ENCODE assay signal across 9 mouse cellular contexts in the genomic region with DNA sequence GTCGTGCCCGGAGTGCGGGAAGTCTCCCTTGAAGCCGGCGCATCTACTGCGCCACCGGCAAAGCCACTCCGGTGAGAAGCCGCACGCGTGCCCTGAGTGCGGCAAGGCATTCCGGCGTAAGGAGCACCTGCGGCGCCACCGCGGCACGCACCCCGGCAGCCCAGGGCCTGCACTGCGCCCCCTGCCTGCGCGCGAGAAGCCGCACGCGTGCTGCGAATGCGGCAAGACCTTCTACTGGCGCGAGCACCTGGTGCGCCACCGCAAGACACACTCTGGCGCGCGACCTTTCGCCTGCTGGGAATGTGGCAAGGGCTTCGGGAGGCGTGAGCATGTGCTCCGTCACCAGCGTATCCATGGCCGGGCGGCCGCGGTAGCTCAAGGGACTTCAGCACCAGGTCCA. TPM values are rescaled to one million over a fixed set of nuclear protein-coding genes. Genes with fewer than 3 reads are reported as not detected.
DNase-seq lines count a peak whose midpoint lies in the region; ATAC-seq and TF ChIP-seq lines count a peak whose summit lies in the region.
"Had no signal": no experiment of that assay in that cellular context is flagged by ENCODE, and none has a peak within 500 bp of the region (broad histone marks: within the 10 kb centered on the region; RNA-seq: fewer than 3 reads in every experiment).

No protein-coding gene starts in this region.

- 0 out of 2 replicates have a peak, but pooled peaks cover 3% of the 10 kb centered on the region for H3K4me1 ChIP-seq in hindbrain, embryonic 10.5 days (replicated peaks)
- H3K4me1 ChIP-seq in hindbrain, embryonic 14.5 days (replicated peaks; ENCODE audit: control insufficient read depth, insufficient read depth, low read length), result no peaks in the 10 kb centered on the region
- no peaks in the 10 kb centered on the region for H3K4me1 ChIP-seq in ES-E14 (ENCODE audit: control insufficient read depth in 2 of 2, insufficient read depth in 2 of 2, low read length in 2 of 2, poor library complexity in 1 of 2)
- no peaks in the 10 kb centered on the region; the same call in 1 of the 2 replicates for H3K4me1 ChIP-seq in kidney, embryonic 16.5 days (ENCODE audit: insufficient read depth, low read length)
- H3K4me1 ChIP-seq: limb, embryonic 15.5 days; midbrain, embryonic 13.5 days had no signal

- no peak overlapping the region for H3K9ac ChIP-seq in hindbrain, embryonic 14.5 days
- H3K9ac ChIP-seq in ES-E14 (ENCODE audit: insufficient read depth, low read depth, low read length, poor library complexity, severe bottlenecking), result peak overlapping the region; percentile 58
- no peak overlapping the region for H3K9ac ChIP-seq in kidney, embryonic 16.5 days (replicated peaks; ENCODE audit: low read length)
- H3K9ac ChIP-seq: limb, embryonic 15.5 days; midbrain, embryonic 13.5 days had no signal

- 43% methylated on average over 45 of the region's 45 CpGs for WGBS in hindbrain, embryonic 10.5 days
- WGBS in hindbrain, embryonic 14.5 days, result 46% methylated on average over 45 of the region's 45 CpGs
- 37% methylated on average over 44 of the region's 45 CpGs for WGBS in kidney, embryonic 16.5 days

- no peak overlapping the region for H3K4me3 ChIP-seq in hindbrain, embryonic 10.5 days
- H3K4me3 ChIP-seq in hindbrain, embryonic 14.5 days (replicated peaks; ENCODE audit: low read length), result no peak overlapping the region
- H3K4me3 ChIP-seq in ES-E14 (ENCODE audit: insufficient read depth in 1 of 2, low read depth in 1 of 2, low read length in 2 of 2, poor library complexity in 1 of 2, severe bottlenecking in 1 of 2), result peak overlapping the region; percentile 57 to 58
- H3K4me3 ChIP-seq in kidney, embryonic 16.5 days (ENCODE audit: low read length), result no peak overlapping the region
- H3K4me3 ChIP-seq: limb, embryonic 15.5 days; midbrain, embryonic 13.5 days had no signal

- in situ Hi-C loops in ES-E14 (cut with MboI; ENCODE audit: low sequenced_read_pairs in 2 of 2, unreplicated experiment in 2 of 2), result no loop called here

- peaks cover 9% of the 10 kb centered on the region; the same call in 1 of the 2 replicates for H3K9me3 ChIP-seq in hindbrain, embryonic 10.5 days
- no peaks in the 10 kb centered on the region for H3K9me3 ChIP-seq in hindbrain, embryonic 14.5 days (ENCODE audit: control insufficient read depth, low read length)
- no peaks in the 10 kb centered on the region for H3K9me3 ChIP-seq in ES-E14 (ENCODE audit: control insufficient read depth, insufficient read depth, low read depth, low read length)
- 0 out of 2 replicates have a peak, but pooled peaks cover 4% of the 10 kb centered on the region for H3K9me3 ChIP-seq in kidney, embryonic 16.5 days (ENCODE audit: low read length)
- H3K9me3 ChIP-seq: limb, embryonic 15.5 days; midbrain, embryonic 13.5 days had no signal

- DNase-seq in hindbrain, embryonic 10.5 days (ENCODE audit: low spot score), result peak; percentile 15
- no peak for DNase-seq in hindbrain, embryonic 14.5 days (ENCODE audit: low spot score)
- no peak for DNase-seq in ES-E14 (ENCODE audit: low read depth, low spot score)
- DNase-seq in brain, adult 2 months (ENCODE audit: low read depth, low spot score), result peak; percentile 40
- DNase-seq in adrenal gland, adult 8-10 months, result no peak
- no peak for DNase-seq in adrenal gland, adult (ENCODE audit: inconsistent age in 2 of 2, low spot score in 1 of 2)

- peaks cover 9% of the 10 kb centered on the region for H3K27me3 ChIP-seq in hindbrain, embryonic 10.5 days (ENCODE audit: insufficient read depth, poor library complexity, severe bottlenecking)
- no peaks in the 10 kb centered on the region for H3K27me3 ChIP-seq in hindbrain, embryonic 14.5 days (ENCODE audit: control insufficient read depth, insufficient read depth, low read length)
- no peaks in the 10 kb centered on the region for H3K27me3 ChIP-seq in kidney, embryonic 16.5 days (ENCODE audit: insufficient read depth, low read length)
- H3K27me3 ChIP-seq: midbrain, embryonic 13.5 days had no signal

- no peak for ATAC-seq in hindbrain, embryonic 14.5 days (ENCODE audit: low FRiP score)
- peak; percentile 25; the same call in 1 of the 2 replicates for ATAC-seq in kidney, embryonic 16.5 days (ENCODE audit: low FRiP score, low TSS enrichment)
- ATAC-seq: midbrain, embryonic 13.5 days had no signal

- H3K4me2 ChIP-seq in hindbrain, embryonic 14.5 days (replicated peaks), result no peak overlapping the region
- no peak overlapping the region for H3K4me2 ChIP-seq in kidney, embryonic 16.5 days (replicated peaks; ENCODE audit: low read depth, low read length)
- H3K4me2 ChIP-seq: limb, embryonic 15.5 days; midbrain, embryonic 13.5 days had no signal

- no peak overlapping the region for H3K27ac ChIP-seq in hindbrain, embryonic 10.5 days
- H3K27ac ChIP-seq in hindbrain, embryonic 14.5 days, result no peak overlapping the region
- no peak overlapping the region for H3K27ac ChIP-seq in ES-E14 (ENCODE audit: insufficient read depth, low read depth, low read length, poor library complexity, severe bottlenecking)
- H3K27ac ChIP-seq in kidney, embryonic 16.5 days (ENCODE audit: low read length), result no peak overlapping the region
- H3K27ac ChIP-seq: limb, embryonic 15.5 days; midbrain, embryonic 13.5 days had no signal

- peaks cover 61% of the 10 kb centered on the region for H3K36me3 ChIP-seq in hindbrain, embryonic 10.5 days
- peaks cover 56% of the 10 kb centered on the region for H3K36me3 ChIP-seq in hindbrain, embryonic 14.5 days (replicated peaks; ENCODE audit: control insufficient read depth, insufficient read depth)
- peaks cover 17% of the 10 kb centered on the region for H3K36me3 ChIP-seq in ES-E14 (ENCODE audit: control insufficient read depth, insufficient read depth, low read length, poor library complexity, severe bottlenecking)
- H3K36me3 ChIP-seq in kidney, embryonic 16.5 days (ENCODE audit: insufficient read depth, low read length), result peaks cover 50% of the 10 kb centered on the region

TF ChIP-seq in ES-E14, 5 proteins besides CTCF, POLR2A, EP300 and RAD21:
- TF ChIP-seq HCFC1 (IDR thresholded peaks at IDR 0.05; ENCODE audit: borderline replicate concordance, insufficient read depth, low read length), result peak; percentile 45; the same call in 1 of the 2 replicates
- TF ChIP-seq ZC3H11A (IDR thresholded peaks at IDR 0.05; ENCODE audit: borderline replicate concordance, low read depth, low read length), result no peak

RNA-seq across cellular contexts. Expression of gene Galp, which starts 7.3 kb away (rescaled TPM):
- polyA plus RNA-seq in hindbrain, embryonic 10.5 days (2016; fragmentation: Nextera tagmentation; extraction: Ambion mirVana), result not detected in 2 replicates
- polyA plus RNA-seq in hindbrain, embryonic 14.5 days (2014; fragmentation: Nextera tagmentation; extraction: Ambion mirVana), result not detected in 2 replicates
- total RNA-seq in ES-E14 (2012; rRNA removed), result not detected in 2 replicates
- polyA plus RNA-seq in kidney, embryonic 16.5 days (2015; fragmentation: Nextera tagmentation; extraction: Ambion mirVana), result not detected in 2 replicates
- total RNA-seq in adrenal gland, adult 8-10 months (2022), result not detected
- polyA plus RNA-seq: limb, embryonic 15.5 days; midbrain, embryonic 13.5 days had no signal

RNA-seq across cellular contexts. Expression of gene Zfp444, which starts 17.5 kb away (rescaled TPM):
- 84.4 and 91.4 TPM in 2 replicates for polyA plus RNA-seq in hindbrain, embryonic 10.5 days (2016; fragmentation: Nextera tagmentation; extraction: Ambion mirVana)
- 74.7 and 80.0 TPM in 2 replicates for polyA plus RNA-seq in hindbrain, embryonic 14.5 days (2014; fragmentation: Nextera tagmentation; extraction: Ambion mirVana)
- 16.6 and 21.6 TPM in 2 replicates for total RNA-seq in ES-E14 (2012; rRNA removed)
- 69.9 and 73.5 TPM in 2 replicates for polyA plus RNA-seq in kidney, embryonic 16.5 days (2015; fragmentation: Nextera tagmentation; extraction: Ambion mirVana)
- 10 to 100 TPM; 33.7 to 39.7 (median 35.2) TPM for total RNA-seq in adrenal gland, adult 8-10 months (2022)

RNA-seq across cellular contexts. Expression of gene Zscan5b, which starts 32.5 kb away (rescaled TPM):
- polyA plus RNA-seq in hindbrain, embryonic 10.5 days (2016; fragmentation: Nextera tagmentation; extraction: Ambion mirVana), result not detected in 2 replicates
- polyA plus RNA-seq in hindbrain, embryonic 14.5 days (2014; fragmentation: Nextera tagmentation; extraction: Ambion mirVana), result not detected in 2 replicates
- 2.1 and 3.3 TPM in 2 replicates for total RNA-seq in ES-E14 (2012; rRNA removed)
- not detected in 2 replicates for polyA plus RNA-seq in kidney, embryonic 16.5 days (2015; fragmentation: Nextera tagmentation; extraction: Ambion mirVana)
- not detected for total RNA-seq in adrenal gland, adult 8-10 months (2022)
- polyA plus RNA-seq: limb, embryonic 15.5 days; midbrain, embryonic 13.5 days had no signal

RNA-seq across cellular contexts. Expression of gene Zfp787, which starts 33.7 kb away (rescaled TPM):
- 24.2 and 31.8 TPM in 2 replicates for polyA plus RNA-seq in hindbrain, embryonic 10.5 days (2016; fragmentation: Nextera tagmentation; extraction: Ambion mirVana)
- polyA plus RNA-seq in hindbrain, embryonic 14.5 days (2014; fragmentation: Nextera tagmentation; extraction: Ambion mirVana), result 14.2 and 14.5 TPM in 2 replicates
- total RNA-seq in ES-E14 (2012; rRNA removed), result 20.9 and 29.0 TPM in 2 replicates
- polyA plus RNA-seq in kidney, embryonic 16.5 days (2015; fragmentation: Nextera tagmentation; extraction: Ambion mirVana), result 27.7 and 31.8 TPM in 2 replicates
- total RNA-seq in adrenal gland, adult 8-10 months (2022), result 10 to 100 TPM; 42.8 to 60.3 (median 58.4) TPM

Comparison
In these comparisons a context has a peak if more than half of its experiments do, and no peak if none do; other contexts are left out.
1. DNase-seq: peak in hindbrain, embryonic 10.5 days (single experiment) and brain, adult 2 months (single experiment); none in hindbrain, embryonic 14.5 days (single experiment), ES-E14 (single experiment), adrenal gland, adult 8-10 months (single experiment) and adrenal gland, adult (0 of 2).
2. H3K4me3 ChIP-seq: peak in ES-E14 (2 of 2); none in hindbrain, embryonic 10.5 days (single experiment), hindbrain, embryonic 14.5 days (single experiment) and kidney, embryonic 16.5 days (single experiment).